Mouse (Mus musculus) kidney, adult 2 months (tissue): ENCODE measurements at regions not wholly inside any gene's neighbourhood (a gene's known extent, or its start where the extent isn't known, plus 50 kb on each side); places are given as distances from the start of the nearest gene placed in this dataset.

ENCODE experiments used
- DNase-seq: peaks from one replicate; pipeline ENCODE4 v3.0.0; 2021
- H3K27ac ChIP-seq: fragments of 200-500 bp; 2 replicates; pipeline ENCODE4 v1.5.1; 2012; ENCODE audit warnings: low read depth, low read length, control low read depth, inconsistent platforms; ENCODE audit not compliant: insufficient read depth
- H3K27me3 ChIP-seq: fragments of 200-500 bp; replicated peaks from 2 replicates; pipeline ENCODE4 v1.6.1; 2012; ENCODE audit warnings: mild to moderate bottlenecking, moderate library complexity, low read length, inconsistent platforms; ENCODE audit not compliant: control insufficient read depth, insufficient read depth
- H3K36me3 ChIP-seq: fragments of 200-500 bp; 2 replicates; pipeline ENCODE4 v1.6.1; 2012; ENCODE audit warnings: mild to moderate bottlenecking, moderate library complexity, low read length, inconsistent platforms; ENCODE audit not compliant: control insufficient read depth, insufficient read depth
- H3K4me1 ChIP-seq: fragments of 200-500 bp; 2 replicates; pipeline ENCODE4 v1.6.1; 2011; ENCODE audit warnings: low read length; ENCODE audit not compliant: control insufficient read depth, insufficient read depth
- H3K4me3 ChIP-seq: fragments of 200-500 bp; 2 replicates; pipeline ENCODE4 v1.5.1; 2011; ENCODE audit warnings: mild to moderate bottlenecking, low read depth, low read length, control low read depth; ENCODE audit not compliant: insufficient read depth
- CTCF ChIP-seq: fragments of 200-500 bp; conservative IDR thresholded peaks from 2 replicates; pipeline ENCODE4 v1.5.1; 2011; ENCODE audit warnings: low read depth, mild to moderate bottlenecking, control low read depth, low read length, moderate library complexity, mixed read lengths; ENCODE audit not compliant: insufficient read depth, insufficient read length
- POLR2A ChIP-seq: fragments of 200-500 bp; IDR thresholded peaks from one replicate; pipeline ENCODE4 v1.6.1; 2011; ENCODE audit warnings: low read depth, low read length, control low read depth
- WGBS: fragments of 180-500 bp; shearing (Covaris S2); methylation state at CpG from one replicate; pipeline ENCODE4 v1.1.7; 2018; 5-methylcytosine and 5-hydroxymethylcytosine counted together

DNA sequence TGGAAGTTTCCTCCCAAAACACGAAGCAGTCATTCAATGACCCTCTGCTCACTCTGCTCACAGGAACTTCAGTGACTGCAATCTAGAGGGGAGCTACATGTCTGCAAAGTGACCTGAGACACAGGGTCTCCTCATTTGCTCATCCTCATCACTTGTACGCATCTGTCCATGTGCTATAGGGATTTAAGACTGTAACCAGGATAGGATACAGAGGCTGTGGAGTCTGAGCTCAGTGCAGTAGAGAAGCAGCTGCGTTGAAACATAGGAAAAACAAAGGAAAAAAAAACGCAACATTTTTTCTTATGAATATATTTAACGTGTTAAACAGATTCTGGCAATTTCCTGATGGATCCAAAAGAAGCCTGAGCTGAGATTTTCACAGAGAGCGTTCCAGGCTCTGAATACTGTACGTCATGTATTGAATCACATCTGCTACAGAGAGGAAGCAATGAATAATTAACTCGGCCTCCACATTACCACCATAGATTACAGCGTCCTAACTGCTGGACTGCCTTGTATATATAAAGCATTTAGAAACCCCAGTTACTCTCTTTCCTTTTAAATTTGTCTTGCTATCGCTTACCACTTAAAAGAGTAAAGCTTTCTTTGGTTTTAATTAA lies 183.7 kb upstream of the Gm12695 start:
- TF ChIP-seq POLR2A, result no peak
- no peak for TF ChIP-seq CTCF
- Histone ChIP-seq H3K4me1 (no peaks in the 10 kb centered on the region), H3K27me3 (no peaks in the 10 kb centered on the region), H3K36me3 (no peaks in the 10 kb centered on the region), H3K4me3 (no peak overlapping the region), H3K27ac (no peak overlapping the region)
- no peak for DNase-seq
- 44% methylated on average over 10 of the region's 10 CpGs for WGBS
